In genomic region chr2:181459153-181459672, GRCm38 (mm10) we compare ENCODE assay signal across 8 mouse cellular contexts. TPM values are rescaled to one million over a fixed set of nuclear protein-coding genes. Genes with fewer than 3 reads are reported as not detected.
DNase-seq lines count a peak whose midpoint lies in the region; ATAC-seq and TF ChIP-seq lines count a peak whose summit lies in the region.

Gene Zbtb46 (minus strand): TSS chr2:181459426.

- H3K4me3 ChIP-seq in E14TG2a.4 (replicated peaks; ENCODE audit: low read length) = peak within 1 kb of the TSS; percentile 99
- peak within 1 kb of the TSS; percentile 89 for H3K4me3 ChIP-seq in forebrain, embryonic 13.5 days
- H3K4me3 ChIP-seq in layer of hippocampus, adult 2 months = peak within 1 kb of the TSS; percentile 75
- peak within 1 kb of the TSS; percentile 88 for H3K4me3 ChIP-seq in lung, embryonic 16.5 days (ENCODE audit: low read length)

- peaks cover 35% of the 10 kb centered on the region for H3K4me1 ChIP-seq in E14TG2a.4 (replicated peaks; ENCODE audit: low read depth, low read length)
- H3K4me1 ChIP-seq in forebrain, embryonic 13.5 days = peaks cover 26% of the 10 kb centered on the region
- peaks cover 18% of the 10 kb centered on the region for H3K4me1 ChIP-seq in lung, embryonic 16.5 days (replicated peaks; ENCODE audit: control insufficient read depth, insufficient read depth, low read length)

- H3K4me2 ChIP-seq in forebrain, embryonic 13.5 days = peak within 1 kb of the TSS; percentile 99
- peak within 1 kb of the TSS; percentile 95 for H3K4me2 ChIP-seq in lung, embryonic 16.5 days (ENCODE audit: low read depth, low read length)

- 0% methylated on average over 34 of the region's 83 CpGs for WGBS in forebrain, embryonic 13.5 days
- under 1% methylated on average over 83 of the region's 83 CpGs for WGBS in lung, embryonic 16.5 days

- TF ChIP-seq CTCF in E14TG2a.4 (conservative IDR thresholded peaks at IDR 0.05; ENCODE audit: low read length) = no peak
- TF ChIP-seq CTCF in layer of hippocampus, adult 2 months (conservative IDR thresholded peaks at IDR 0.05) = no peak

- no peaks in the 10 kb centered on the region for H3K36me3 ChIP-seq in E14TG2a.4 (ENCODE audit: insufficient read depth, low read length)
- H3K36me3 ChIP-seq in forebrain, embryonic 13.5 days (ENCODE audit: poor library complexity, severe bottlenecking) = no peaks in the 10 kb centered on the region
- no peaks in the 10 kb centered on the region for H3K36me3 ChIP-seq in lung, embryonic 16.5 days (ENCODE audit: control insufficient read depth, insufficient read depth, low read length)

- peaks cover 75% of the 10 kb centered on the region for H3K27me3 ChIP-seq in E14TG2a.4 (ENCODE audit: insufficient read depth, low read length)
- H3K27me3 ChIP-seq in forebrain, embryonic 13.5 days = peaks cover 49% of the 10 kb centered on the region
- H3K27me3 ChIP-seq in lung, embryonic 16.5 days (ENCODE audit: control insufficient read depth, insufficient read depth, low read depth, low read length) = peaks cover 5% of the 10 kb centered on the region

- intact Hi-C loops in heart, postnatal 25 days (cut with DNase I) = loop anchor here (2.0 kb wide), 1 partner anchor 36 kb away; no protein-coding TSS in a partner anchor

- H3K9me3 ChIP-seq in E14TG2a.4 (ENCODE audit: low read length) = no peaks in the 10 kb centered on the region
- H3K9me3 ChIP-seq in forebrain, embryonic 13.5 days (replicated peaks) = no peaks in the 10 kb centered on the region
- no peaks in the 10 kb centered on the region for H3K9me3 ChIP-seq in lung, embryonic 16.5 days (ENCODE audit: control insufficient read depth, low read length)

- peak within 1 kb of the TSS; percentile 8; the same call in 1 of the 2 replicates for H3K27ac ChIP-seq in forebrain, embryonic 13.5 days
- H3K27ac ChIP-seq in layer of hippocampus, adult 2 months = peak within 1 kb of the TSS; percentile 76
- H3K27ac ChIP-seq in lung, embryonic 16.5 days (ENCODE audit: low read length) = peak within 1 kb of the TSS; percentile 64

- peak within 1 kb of the TSS; percentile 82 for H3K9ac ChIP-seq in forebrain, embryonic 13.5 days
- H3K9ac ChIP-seq in lung, embryonic 16.5 days (ENCODE audit: low read length) = peak within 1 kb of the TSS; percentile 80

- ATAC-seq in forebrain, embryonic 13.5 days = peak; percentile 89
- ATAC-seq in lung, embryonic 16.5 days (ENCODE audit: low read depth) = peak; percentile 94

- peak; percentile 42 for DNase-seq in c-Kit-positive CD71-positive TER-119-negative erythroid progenitor cells, embryonic 14.5 days (ENCODE audit: low read depth)
- peak; percentile 80 for DNase-seq in heart, postnatal 25 days (ENCODE audit: low spot score)
- peak; percentile 58 to 73 for DNase-seq in layer of hippocampus, adult 2 months (ENCODE audit: low spot score in 2 of 2)
- peak; percentile 79 for DNase-seq in ovary, postnatal 10 days (ENCODE audit: low spot score)
- peak; percentile 38 for DNase-seq in thymus, postnatal 0 days (ENCODE audit: low spot score)

RNA-seq across cellular contexts. Expression of gene Zbtb46, which starts in this region (rescaled TPM):
- polyA plus RNA-seq in forebrain, embryonic 13.5 days (2015; fragmentation: Nextera tagmentation; extraction: Ambion mirVana) = 10.2 and 12.8 TPM in 2 replicates
- total RNA-seq in heart, postnatal 25 days (2021) = 10 to 100 TPM; 10.1 to 14.2 TPM
- total RNA-seq in layer of hippocampus, adult 2 months (2021) = 1 to 10 TPM; 5.8 to 8.3 TPM
- 15.2 and 15.4 TPM in 2 replicates for polyA plus RNA-seq in lung, embryonic 16.5 days (2015; fragmentation: Nextera tagmentation; extraction: Ambion mirVana)
- polyA plus RNA-seq in thymus, postnatal 0 days (2015; fragmentation: Nextera tagmentation; extraction: Ambion mirVana) = 2.4 and 2.8 TPM in 2 replicates

Comparison
In these comparisons a context has a peak if more than half of its experiments do, and no peak if none do; other contexts are left out.
1. Peak in every context shown above with its lines: DNase-seq, ATAC-seq, H3K4me3 ChIP-seq and H3K27ac ChIP-seq.
2. H3K27ac ChIP-seq: peak in every context shown above with its lines; median percentile 76 in layer of hippocampus, adult 2 months; 64 in lung, embryonic 16.5 days; 8 in forebrain, embryonic 13.5 days.